Mouse (Mus musculus) midbrain, embryonic 10.5 days (tissue): ENCODE data around the gene Cxxc4. TPM values are rescaled to one million over a fixed set of nuclear protein-coding genes. Genes with fewer than 3 reads are reported as not detected.

Experiments used
- DNase-seq: peaks from one replicate; pipeline ENCODE4 v3.0.0-alpha.2; 2017; ENCODE audit warnings: low spot score
- H3K27ac ChIP-seq: fragments of 300-500 bp; sonication (generic); replicated peaks from 2 replicates; pipeline ENCODE4 v1.5.1; 2016; ENCODE audit warnings: mild to moderate bottlenecking
- H3K27me3 ChIP-seq: fragments of 300-500 bp; sonication (generic); 2 replicates; pipeline ENCODE4 v1.6.1; 2016; ENCODE audit warnings: low read depth, mild to moderate bottlenecking; ENCODE audit not compliant: poor library complexity, severe bottlenecking
- H3K36me3 ChIP-seq: fragments of 300-500 bp; sonication (generic); 2 replicates; pipeline ENCODE4 v1.6.1; 2016; ENCODE audit warnings: mild to moderate bottlenecking, moderate library complexity
- H3K4me1 ChIP-seq: fragments of 300-500 bp; sonication (generic); 2 replicates; pipeline ENCODE4 v1.6.1; 2016
- H3K4me3 ChIP-seq: fragments of 300-500 bp; sonication (generic); 2 replicates; pipeline ENCODE4 v1.5.1; 2016; ENCODE audit warnings: mild to moderate bottlenecking, moderate library complexity
- H3K9me3 ChIP-seq: fragments of 300-500 bp; sonication (generic); replicated peaks from 2 replicates; pipeline ENCODE4 v1.6.1; 2016; ENCODE audit warnings: mild to moderate bottlenecking
- WGBS: fragments of 180-500 bp; shearing (Covaris S2); methylation state at CpG from one replicate; pipeline ENCODE4 v1.1.7; 2016; 5-methylcytosine and 5-hydroxymethylcytosine counted together
- microRNA counts: library from miRNA; unstranded; fragments of <30 nt; microRNA quantifications from one replicate; lab custom pipeline; 2017
- microRNA-seq: library from miRNA; unstranded; fragments of <30 nt; microRNA quantifications from one replicate; pipeline ENCODE4, GENCODE M21; 2017
- polyA plus RNA-seq: library from polyadenylated mRNA; unstranded; fragments of >200 nt; fragmentation: Nextera tagmentation; extraction: Ambion mirVana; gene quantifications from 2 replicates; pipeline ENCODE4 v1.2.1, GENCODE M21; 2016

Cxxc4 gene
- polyA plus RNA-seq, 1 experiment from 2014 or later = 18.2 TPM

DNA sequence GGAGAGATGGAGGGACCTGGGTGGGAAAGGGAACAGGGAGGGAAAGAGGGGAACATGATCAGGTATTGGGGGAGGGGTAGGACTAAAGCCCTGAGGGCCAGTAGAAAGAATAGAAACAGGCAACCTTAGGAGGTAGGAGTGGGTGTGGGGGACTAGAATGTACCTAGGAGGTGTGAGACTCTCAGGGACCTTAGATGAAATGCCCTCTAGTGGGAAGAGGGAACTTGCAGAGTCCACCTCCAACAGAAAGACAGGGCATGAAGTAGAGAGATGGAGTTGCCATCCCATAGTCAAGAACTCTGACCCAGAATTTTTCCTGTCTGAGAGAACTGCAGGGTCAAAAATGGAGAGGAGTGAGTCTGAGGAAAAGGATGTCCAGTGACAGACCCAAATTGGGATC is 43.4 kb downstream of the Cxxc4 start:
- H3K27me3 ChIP-seq = no peaks in the 10 kb centered on the region
- H3K36me3 ChIP-seq = no peaks in the 10 kb centered on the region
- H3K4me3 ChIP-seq = no peak overlapping the region
- no peak overlapping the region for H3K27ac ChIP-seq
- DNase-seq = no peak
- no peaks in the 10 kb centered on the region for H3K9me3 ChIP-seq
- peaks cover 25% of the 10 kb centered on the region for H3K4me1 ChIP-seq

DNA sequence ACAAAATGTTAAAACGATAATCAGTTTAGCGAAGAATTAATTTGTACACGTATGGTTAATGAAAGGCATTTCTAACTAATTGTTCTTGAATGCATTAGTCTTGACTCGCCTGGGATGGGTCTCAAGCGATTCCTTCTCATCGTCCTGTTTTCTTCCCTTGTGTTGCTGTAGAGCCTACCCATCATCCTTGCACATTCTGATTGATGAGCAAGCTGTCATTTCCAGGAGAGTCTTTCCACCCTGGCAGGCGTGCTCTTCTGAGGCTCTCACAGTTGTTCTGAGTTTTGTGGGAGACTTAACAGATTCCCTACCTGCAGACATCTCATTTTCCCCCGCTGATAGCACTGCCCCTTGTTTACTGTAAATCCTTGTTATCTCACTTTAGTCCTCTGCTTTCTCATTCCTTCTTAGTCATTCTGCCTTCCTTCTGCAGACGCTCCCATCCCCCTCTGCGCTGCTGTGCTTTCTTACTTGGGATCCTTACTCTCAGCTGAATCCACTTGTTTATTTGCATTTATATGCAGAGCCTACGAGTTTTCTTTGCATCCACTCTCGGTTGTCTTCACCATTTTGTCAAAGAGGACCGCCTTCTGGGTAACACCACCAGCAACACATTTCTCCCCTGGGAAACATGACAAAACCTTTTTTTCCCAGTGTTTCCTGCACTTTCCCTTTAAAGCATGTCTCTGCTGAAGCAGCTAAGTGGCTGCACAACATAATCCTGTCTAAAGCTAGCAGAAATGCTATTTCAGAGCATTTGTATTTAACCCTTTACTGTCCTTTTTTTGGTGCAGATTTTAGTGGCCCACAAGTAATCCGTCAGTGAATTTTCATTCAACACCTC is 45.5 kb downstream of the Cxxc4 start:
- peaks cover 25% of the 10 kb centered on the region for H3K4me1 ChIP-seq
- H3K9me3 ChIP-seq = no peaks in the 10 kb centered on the region
- DNase-seq = peak; percentile 24
- H3K36me3 ChIP-seq = no peaks in the 10 kb centered on the region
- no peaks in the 10 kb centered on the region for H3K27me3 ChIP-seq
- peak overlapping the region; percentile 81 for H3K27ac ChIP-seq
- H3K4me3 ChIP-seq = peak overlapping the region; percentile 35
- WGBS = 28% methylated on average over 14 of the region's 14 CpGs

GRCm38 (mm10) chr3:134295217-134295616 is 58.9 kb downstream of the Cxxc4 start:
- no peak overlapping the region for H3K4me3 ChIP-seq
- H3K9me3 ChIP-seq = no peaks in the 10 kb centered on the region
- peak overlapping the region; percentile 57; the same call in 1 of the 2 replicates for H3K27ac ChIP-seq
- peaks cover 6% of the 10 kb centered on the region; the same call in 1 of the 2 replicates for H3K4me1 ChIP-seq
- no peak for DNase-seq
- WGBS = 71% methylated on average over 6 of the region's 6 CpGs
- no peaks in the 10 kb centered on the region for H3K27me3 ChIP-seq
- no peaks in the 10 kb centered on the region for H3K36me3 ChIP-seq

DNA sequence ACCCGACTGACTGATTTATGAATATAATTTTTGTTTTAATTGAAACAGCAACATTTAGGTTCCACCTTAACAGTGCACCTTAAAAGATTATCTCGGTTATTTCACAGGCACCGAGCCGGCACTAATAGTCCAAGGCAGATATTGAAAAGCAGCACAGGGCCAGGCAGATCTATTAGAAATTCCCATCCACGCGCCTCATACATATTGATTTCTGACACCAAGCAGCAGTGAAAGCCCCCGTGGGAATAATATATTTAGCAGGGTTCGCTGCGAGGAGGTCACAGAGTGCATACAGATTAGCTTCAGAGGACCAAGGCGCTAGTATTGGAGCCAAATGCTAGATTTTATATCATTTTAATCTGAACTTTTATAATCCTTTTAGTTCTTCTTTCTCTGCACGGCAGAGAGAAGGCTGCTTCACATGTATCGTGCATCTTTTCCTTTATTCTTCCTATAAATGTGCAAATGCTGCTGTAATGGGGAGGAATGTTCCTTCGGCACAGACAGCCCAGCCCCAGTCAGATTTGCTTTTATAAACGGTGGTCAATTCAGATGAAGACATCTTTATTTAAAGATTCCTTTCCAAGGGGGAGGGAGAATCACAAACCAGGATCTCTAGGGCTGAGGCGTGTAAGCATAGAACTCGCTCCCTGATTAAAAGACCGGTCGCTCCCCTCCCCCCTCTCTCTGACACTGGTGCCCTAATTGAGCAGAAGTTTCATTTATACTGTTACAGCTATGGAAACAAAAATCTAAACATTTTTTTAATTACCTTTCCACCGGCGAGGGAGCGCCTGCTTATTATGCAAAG is 66.6 kb downstream of the Cxxc4 start:
- H3K4me1 ChIP-seq = peaks cover 71% of the 10 kb centered on the region
- 13% methylated on average over 21 of the region's 21 CpGs for WGBS
- no peaks in the 10 kb centered on the region for H3K27me3 ChIP-seq
- DNase-seq = peak; percentile 63
- H3K36me3 ChIP-seq = no peaks in the 10 kb centered on the region
- H3K27ac ChIP-seq = peak overlapping the region; percentile 86
- no peaks in the 10 kb centered on the region for H3K9me3 ChIP-seq
- H3K4me3 ChIP-seq = peak overlapping the region; percentile 48

- peak overlapping the region; percentile 48 for H3K4me3 ChIP-seq
- no peaks in the 10 kb centered on the region for H3K36me3 ChIP-seq
- peak overlapping the region; percentile 86 for H3K27ac ChIP-seq
- DNase-seq = no peak
- H3K27me3 ChIP-seq = no peaks in the 10 kb centered on the region
- WGBS = 13% methylated on average over 3 of the region's 3 CpGs
- no peaks in the 10 kb centered on the region for H3K9me3 ChIP-seq
- peaks cover 74% of the 10 kb centered on the region for H3K4me1 ChIP-seq
Observed at GRCm38 (mm10) chr3:134303492-134303808, 67.2 kb downstream of the Cxxc4 start.

DNA sequence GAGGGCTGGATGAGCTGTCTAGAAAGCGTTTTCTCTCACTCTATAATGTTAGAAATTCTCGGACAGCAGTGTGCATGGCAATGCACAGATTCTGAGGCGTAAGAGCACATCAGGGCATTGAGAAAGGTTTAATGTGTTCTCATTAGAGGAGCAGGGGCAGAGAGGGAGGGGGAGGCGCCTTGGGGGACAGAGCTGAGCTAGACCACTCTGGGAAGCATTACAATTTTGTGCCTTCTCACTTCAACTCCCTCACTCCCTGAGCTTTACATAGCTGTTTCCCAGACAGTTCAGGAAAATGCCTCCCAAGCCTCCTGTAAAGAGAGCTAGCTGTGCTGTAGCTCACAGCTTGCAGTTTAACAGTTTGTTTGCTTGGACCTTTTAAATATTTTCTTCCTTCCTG is 70.2 kb downstream of the Cxxc4 start:
- 18% methylated on average over 4 of the region's 4 CpGs for WGBS
- peak; percentile 33 for DNase-seq
- peaks cover 67% of the 10 kb centered on the region for H3K4me1 ChIP-seq
- H3K36me3 ChIP-seq = no peaks in the 10 kb centered on the region
- H3K9me3 ChIP-seq = no peaks in the 10 kb centered on the region
- H3K27ac ChIP-seq = peak overlapping the region; percentile 86
- no peaks in the 10 kb centered on the region for H3K27me3 ChIP-seq
- H3K4me3 ChIP-seq = peak overlapping the region; percentile 26; the same call in 1 of the 2 replicates

DNA sequence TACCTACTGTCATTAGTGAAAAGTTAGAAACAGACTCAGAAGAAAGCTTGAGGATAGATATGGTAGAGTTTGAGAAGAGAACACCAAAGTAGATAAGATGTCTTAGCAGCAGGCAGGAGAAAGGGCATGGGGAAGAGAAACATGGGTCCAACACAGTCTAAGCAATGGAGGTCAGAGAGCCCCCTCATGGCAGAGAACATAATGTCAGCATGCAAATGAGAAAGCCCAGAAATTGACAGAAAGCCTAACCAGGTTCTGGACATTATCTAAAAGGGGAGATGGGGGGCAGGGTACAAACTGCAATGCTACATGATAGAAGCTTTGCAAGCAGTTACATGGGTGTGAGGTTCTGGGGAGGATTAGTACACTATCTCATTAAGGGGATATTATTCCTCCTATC is 71.5 kb downstream of the Cxxc4 start:
- peaks cover 54% of the 10 kb centered on the region for H3K4me1 ChIP-seq
- no peak for DNase-seq
- H3K36me3 ChIP-seq = no peaks in the 10 kb centered on the region
- no peaks in the 10 kb centered on the region for H3K27me3 ChIP-seq
- peak overlapping the region; percentile 86; the same call in 1 of the 2 replicates for H3K27ac ChIP-seq
- no peaks in the 10 kb centered on the region for H3K9me3 ChIP-seq
- no peak overlapping the region for H3K4me3 ChIP-seq

MicroRNA genes within 50 kb of the gene (microRNA counts, 519-probe panel; counts per million panel counts)
- microRNA mmu-miR-1895 (lab: Ali Mortazavi, UCI) = not detected

Small RNA genes within 50 kb of the gene (microRNA-seq; reads per million reads assigned to microRNA genes)
- not detected for gene Mir1895
